Mouse (Mus musculus) hindbrain, embryonic 11.5 days (tissue): ENCODE measurements at regions not wholly inside any gene's neighbourhood (a gene's known extent, or its start where the extent isn't known, plus 50 kb on each side); places are given as distances from the start of the nearest gene placed in this dataset.

Experiments used
- ATAC-seq: fragments of 200-750 bp; cut with Nextera tagmentation; 2 replicates; pipeline ENCODE4 v1.8.0; 2017; ENCODE audit warnings: mild to moderate bottlenecking, moderate TSS enrichment, moderate library complexity; ENCODE audit not compliant: low FRiP score
- DNase-seq: peaks from one replicate; pipeline ENCODE4 v3.0.0-alpha.2; 2015; ENCODE audit warnings: low spot score
- H3K27ac ChIP-seq: fragments of 300-500 bp; sonication (generic); 2 replicates; pipeline ENCODE4 v1.5.1; 2014; ENCODE audit warnings: mild to moderate bottlenecking, low read depth, low read length
- H3K27me3 ChIP-seq: fragments of 300-500 bp; sonication (generic); 2 replicates; pipeline ENCODE4 v1.6.1; 2014; ENCODE audit warnings: mild to moderate bottlenecking, low read length, moderate library complexity, mixed read lengths; ENCODE audit not compliant: control insufficient read depth, insufficient read depth
- H3K36me3 ChIP-seq: fragments of 300-500 bp; sonication (generic); 2 replicates; pipeline ENCODE4 v1.6.1; 2014; ENCODE audit warnings: mild to moderate bottlenecking, low read length, moderate library complexity, mixed read lengths; ENCODE audit not compliant: control insufficient read depth, insufficient read depth
- H3K4me1 ChIP-seq: fragments of 300-500 bp; sonication (generic); replicated peaks from 2 replicates; pipeline ENCODE4 v1.6.1; 2014; ENCODE audit warnings: low read length, mixed read lengths; ENCODE audit not compliant: control insufficient read depth, insufficient read depth
- H3K4me2 ChIP-seq: fragments of 300-500 bp; sonication (generic); replicated peaks from 2 replicates; pipeline ENCODE4 v1.6.1; 2014; ENCODE audit warnings: mild to moderate bottlenecking, low read depth, low read length
- H3K4me3 ChIP-seq: fragments of 300-500 bp; sonication (generic); 2 replicates; pipeline ENCODE4 v1.5.1; 2014; ENCODE audit warnings: low read depth, low read length
- H3K9ac ChIP-seq: fragments of 300-500 bp; sonication (generic); 2 replicates; pipeline ENCODE4 v1.6.1; 2014; ENCODE audit warnings: low read depth, low read length
- H3K9me3 ChIP-seq: fragments of 300-500 bp; sonication (generic); 2 replicates; pipeline ENCODE4 v1.6.1; 2016; ENCODE audit warnings: low read length; ENCODE audit not compliant: control insufficient read depth
- WGBS: fragments of 180-500 bp; shearing (Covaris S2); extraction: QIAGEN DNeasy Blood & Tissue Kit; methylation state at CpG from one replicate; pipeline ENCODE4 v1.1.7; 2014; 5-methylcytosine and 5-hydroxymethylcytosine counted together

DNA sequence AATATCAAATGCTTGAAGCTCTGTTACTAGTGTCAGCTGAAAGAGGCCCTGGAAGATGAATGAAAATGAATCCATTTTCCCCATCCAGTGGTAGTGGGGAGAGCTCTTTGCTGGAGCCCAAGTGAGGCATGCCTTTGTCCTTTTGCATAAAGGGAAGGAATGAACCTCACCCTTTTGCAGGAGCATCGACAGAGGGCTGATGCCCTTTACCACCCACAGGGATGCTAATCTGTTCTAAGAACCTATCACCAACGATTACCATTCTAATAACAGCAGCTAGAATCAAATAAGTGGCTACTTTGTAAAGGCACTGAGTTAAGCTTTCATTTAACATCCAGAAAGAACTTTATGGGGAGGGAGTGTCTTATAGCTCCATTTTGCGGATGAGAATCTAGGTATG lies 184.9 kb upstream of the Nlrp1b start:
- no peak overlapping the region for H3K9ac ChIP-seq
- peak overlapping the region; percentile 4; the same call in 1 of the 2 replicates for H3K27ac ChIP-seq
- H3K4me3 ChIP-seq: no peak overlapping the region
- ATAC-seq (no peak), DNase-seq (no peak)
- H3K9me3 ChIP-seq: no peaks in the 10 kb centered on the region
- WGBS: 38% methylated on average over 3 of the region's 3 CpGs
- H3K36me3 ChIP-seq: no peaks in the 10 kb centered on the region
- H3K4me2 ChIP-seq: no peak overlapping the region
- H3K27me3 ChIP-seq: no peaks in the 10 kb centered on the region
- no peaks in the 10 kb centered on the region for H3K4me1 ChIP-seq

- Histone ChIP-seq H3K9ac (no peak overlapping the region), H3K4me3 (no peak overlapping the region), H3K4me2 (no peak overlapping the region), H3K36me3 (no peaks in the 10 kb centered on the region), H3K4me1 (no peaks in the 10 kb centered on the region), H3K9me3 (0 out of 2 replicates have a peak, but pooled peaks cover 2% of the 10 kb centered on the region), H3K27me3 (no peaks in the 10 kb centered on the region), H3K27ac (no peak overlapping the region)
- ATAC-seq: no peak
- no peak for DNase-seq
- WGBS: 61% methylated on average over 2 of the region's 2 CpGs
Measured at GRCm38 (mm10) chr11:71422291-71422840, 191.8 kb upstream of the Nlrp1b start.

- Histone ChIP-seq H3K9ac (no peak overlapping the region), H3K4me3 (no peak overlapping the region), H3K27ac (no peak overlapping the region), H3K36me3 (no peaks in the 10 kb centered on the region), H3K4me1 (no peaks in the 10 kb centered on the region), H3K4me2 (no peak overlapping the region), H3K9me3 (0 out of 2 replicates have a peak, but pooled peaks cover 2% of the 10 kb centered on the region), H3K27me3 (no peaks in the 10 kb centered on the region)
- DNase-seq: no peak
- 77% methylated on average over 3 of the region's 3 CpGs for WGBS
- ATAC-seq: no peak
Measured at GRCm38 (mm10) chr11:71423242-71423641, 192.7 kb upstream of the Nlrp1b start.

GRCm38 (mm10) chr11:71424879-71425278 lies 194.3 kb upstream of the Nlrp1b start:
- DNase-seq: no peak
- H3K9ac ChIP-seq: no peak overlapping the region
- no peak overlapping the region for H3K4me3 ChIP-seq
- H3K27me3 ChIP-seq: no peaks in the 10 kb centered on the region
- WGBS: 79% methylated on average over 5 of the region's 5 CpGs
- ATAC-seq: no peak
- H3K9me3 ChIP-seq: 0 out of 2 replicates have a peak, but pooled peaks cover 2% of the 10 kb centered on the region
- H3K27ac ChIP-seq: no peak overlapping the region
- H3K4me2 ChIP-seq: no peak overlapping the region
- no peaks in the 10 kb centered on the region for H3K36me3 ChIP-seq
- no peaks in the 10 kb centered on the region for H3K4me1 ChIP-seq

DNA sequence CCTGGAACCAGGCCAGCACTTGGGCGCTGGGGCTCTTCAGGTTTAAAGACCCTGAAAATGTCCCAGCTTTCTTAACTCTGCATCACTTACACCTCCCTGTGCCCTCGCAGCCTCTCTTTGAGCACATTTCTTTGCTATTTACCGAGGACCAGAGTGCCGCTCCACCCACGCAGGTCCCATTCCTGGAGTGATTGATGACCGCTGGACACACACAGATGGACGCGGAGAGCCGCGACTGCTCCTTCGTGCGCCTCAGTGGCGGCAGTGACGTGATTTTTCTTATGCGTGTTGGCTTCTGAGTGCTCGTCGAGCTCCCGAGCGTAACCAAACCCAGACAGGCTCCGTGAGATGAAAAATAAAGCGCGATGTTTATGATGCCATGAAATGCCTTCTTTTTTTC lies 199.2 kb upstream of the Nlrp1b start:
- no peak overlapping the region for H3K4me2 ChIP-seq
- 74% methylated on average over 22 of the region's 22 CpGs for WGBS
- ATAC-seq: no peak
- DNase-seq: peak; percentile 9
- H3K9ac ChIP-seq: no peak overlapping the region
- H3K9me3 ChIP-seq: 0 out of 2 replicates have a peak, but pooled peaks cover 2% of the 10 kb centered on the region
- H3K36me3 ChIP-seq: no peaks in the 10 kb centered on the region
- no peak overlapping the region for H3K27ac ChIP-seq
- no peak overlapping the region for H3K4me3 ChIP-seq
- H3K27me3 ChIP-seq: no peaks in the 10 kb centered on the region
- H3K4me1 ChIP-seq: no peaks in the 10 kb centered on the region; the same call in 1 of the 2 replicates

DNA sequence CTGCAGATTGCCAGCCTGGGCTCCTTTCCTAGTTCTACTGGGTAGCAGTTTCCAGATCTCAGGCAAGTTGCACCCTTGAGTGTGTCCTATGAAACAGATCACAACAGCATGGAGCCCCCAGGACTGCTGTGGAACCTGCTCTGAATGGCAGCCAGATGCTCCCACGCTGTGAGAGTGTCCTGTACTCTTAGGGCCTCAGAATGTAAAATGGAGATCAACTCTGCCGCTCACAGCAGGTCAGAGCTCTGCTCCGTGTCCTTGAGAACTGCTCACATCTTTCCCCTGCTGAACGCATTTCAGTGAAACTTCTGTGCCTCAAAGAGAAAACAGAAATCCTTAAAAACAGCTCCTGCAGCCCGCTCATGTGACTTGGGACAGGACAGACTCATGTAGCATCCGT lies 203.7 kb upstream of the Nlrp1b start:
- no peak overlapping the region for H3K4me3 ChIP-seq
- H3K9me3 ChIP-seq: no peaks in the 10 kb centered on the region
- H3K27ac ChIP-seq: no peak overlapping the region
- H3K36me3 ChIP-seq: no peaks in the 10 kb centered on the region
- no peaks in the 10 kb centered on the region for H3K27me3 ChIP-seq
- ATAC-seq (no peak), DNase-seq (no peak)
- H3K4me1 ChIP-seq: no peaks in the 10 kb centered on the region; the same call in 1 of the 2 replicates
- H3K4me2 ChIP-seq: no peak overlapping the region
- WGBS: 54% methylated on average over 6 of the region's 6 CpGs
- H3K9ac ChIP-seq: no peak overlapping the region

- peaks cover 2% of the 10 kb centered on the region for H3K4me1 ChIP-seq
- H3K4me2 ChIP-seq: no peak overlapping the region
- 64% methylated on average over 5 of the region's 5 CpGs for whole genome bisulfite sequencing
- no peaks in the 10 kb centered on the region for H3K27me3 ChIP-seq
- no peak overlapping the region for H3K4me3 ChIP-seq
- H3K27ac ChIP-seq: no peak overlapping the region
- no peaks in the 10 kb centered on the region for H3K9me3 ChIP-seq
- ATAC-seq (no peak), DNase-seq (no peak)
- H3K9ac ChIP-seq: no peak overlapping the region
- no peaks in the 10 kb centered on the region for H3K36me3 ChIP-seq
Measured at GRCm38 (mm10) chr11:71434886-71435285, 204.4 kb upstream of the Nlrp1b start.

DNA sequence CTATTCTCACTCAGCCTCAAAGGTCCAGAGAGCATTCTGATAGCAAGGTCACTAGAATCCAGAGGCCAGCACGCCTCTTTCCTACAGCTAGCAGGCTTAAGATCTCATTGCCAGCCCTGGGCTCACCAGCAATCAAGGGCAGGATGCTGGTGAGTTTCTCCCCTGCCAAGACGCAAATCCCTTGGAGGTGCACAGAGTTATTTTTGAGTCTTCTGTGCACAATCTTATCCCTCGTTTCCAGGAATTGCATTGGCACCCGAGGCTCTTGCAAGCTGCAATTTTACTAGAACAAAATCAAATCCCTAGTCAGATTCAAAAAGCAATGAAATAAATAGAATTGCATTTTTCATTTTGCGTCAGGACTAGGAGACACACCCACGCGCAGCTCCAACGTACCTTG lies 205.2 kb upstream of the Nlrp1b start:
- Histone ChIP-seq H3K4me3 (no peak overlapping the region), H3K36me3 (no peaks in the 10 kb centered on the region), H3K9me3 (no peaks in the 10 kb centered on the region), H3K4me1 (peaks cover 2% of the 10 kb centered on the region), H3K4me2 (no peak overlapping the region), H3K27ac (no peak overlapping the region), H3K27me3 (no peaks in the 10 kb centered on the region), H3K9ac (no peak overlapping the region)
- ATAC-seq: no peak
- no peak for DNase-seq
- 75% methylated on average over 8 of the region's 8 CpGs for WGBS

DNA sequence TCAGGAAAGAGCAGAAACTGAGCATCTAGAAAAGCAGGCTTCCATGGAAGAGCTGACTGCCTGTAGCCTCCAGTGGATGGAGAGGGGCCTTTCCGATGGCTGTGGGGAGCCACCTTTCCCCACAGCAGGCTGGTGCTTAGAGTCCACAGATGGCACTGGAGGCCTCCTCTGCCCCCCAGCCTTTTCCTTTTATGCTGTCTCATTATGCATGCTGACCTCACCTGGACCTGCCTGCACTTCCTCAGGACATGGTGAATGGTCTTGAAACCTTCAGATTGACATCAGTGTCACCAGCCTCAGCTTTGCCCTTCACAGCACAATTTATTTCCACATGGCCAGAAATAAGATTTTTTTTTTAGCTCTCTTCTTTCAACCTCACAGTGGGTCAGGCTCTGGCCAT lies 205.8 kb upstream of the Nlrp1b start:
- no peak overlapping the region for H3K4me3 ChIP-seq
- DNase-seq (no peak), ATAC-seq (no peak)
- no peak overlapping the region for H3K9ac ChIP-seq
- peaks cover 2% of the 10 kb centered on the region for H3K4me1 ChIP-seq
- no peaks in the 10 kb centered on the region for H3K27me3 ChIP-seq
- WGBS: 87% methylated on average over 1 of the region's 1 CpGs
- no peak overlapping the region for H3K27ac ChIP-seq
- no peak overlapping the region for H3K4me2 ChIP-seq
- H3K36me3 ChIP-seq: no peaks in the 10 kb centered on the region
- H3K9me3 ChIP-seq: no peaks in the 10 kb centered on the region
